Comparison of ENCODE assay signal across 8 mouse cellular contexts in genomic region chr1:135313284-135314031, GRCm38 (mm10). TPM values are rescaled to one million over a fixed set of nuclear protein-coding genes. Genes with fewer than 3 reads are reported as not detected.
DNase-seq lines count a peak whose midpoint lies in the region; ATAC-seq lines count a peak whose summit lies in the region.

TSS of gene Timm17a (minus strand) at chr1:135313778.

- H3K27ac ChIP-seq in hindbrain, embryonic 15.5 days (replicated peaks), result peak within 1 kb of the TSS; percentile 86

- peaks cover 13% of the 10 kb centered on the region for H3K36me3 ChIP-seq in hindbrain, embryonic 15.5 days

- DNase-seq in T-cell, adult 2 months (ENCODE audit: low spot score), result peak; percentile 95
- DNase-seq in cerebellum, postnatal 36 days, result peak; percentile 92 to 93
- peak; percentile 94 to 95 for DNase-seq in frontal cortex, postnatal 36 days (ENCODE audit: low spot score in 2 of 2)
- DNase-seq in left cerebral cortex, adult 11 months (ENCODE audit: low spot score), result peak; percentile 89
- DNase-seq in lung, postnatal 4 days, result peak; percentile 94 to 95
- DNase-seq in retina, postnatal 7 days (ENCODE audit: low read depth, low spot score), result peak; percentile 86
- peak; percentile 79 for DNase-seq in urinary bladder, adult 2 months (ENCODE audit: low spot score)

- no peaks in the 10 kb centered on the region for H3K9me3 ChIP-seq in hindbrain, embryonic 15.5 days

- peak within 1 kb of the TSS; percentile 92 for H3K9ac ChIP-seq in hindbrain, embryonic 15.5 days

- peak within 1 kb of the TSS; percentile 80 for H3K4me2 ChIP-seq in hindbrain, embryonic 15.5 days

- under 1% methylated on average over 50 of the region's 51 CpGs for WGBS in hindbrain, embryonic 15.5 days

- no peaks in the 10 kb centered on the region for H3K27me3 ChIP-seq in hindbrain, embryonic 15.5 days

- ATAC-seq in hindbrain, embryonic 15.5 days (ENCODE audit: low FRiP score, low read depth), result peak; percentile 100

- H3K4me1 ChIP-seq in hindbrain, embryonic 15.5 days (replicated peaks), result peaks cover 25% of the 10 kb centered on the region

- H3K4me3 ChIP-seq in hindbrain, embryonic 15.5 days, result peak within 1 kb of the TSS; percentile 82

RNA-seq across cellular contexts. Expression of gene Timm17a, which starts in this region (rescaled TPM):
- polyA plus RNA-seq in hindbrain, embryonic 15.5 days (2015; fragmentation: Nextera tagmentation; extraction: Ambion mirVana), result 159 and 171 TPM in 2 replicates
- 80.8 and 92.8 TPM in 2 replicates for polyA plus RNA-seq in urinary bladder, adult 2 months (2012; rRNA removed)

Comparison
In these comparisons a context has a peak if more than half of its experiments do, and no peak if none do; other contexts are left out.
1. Peak in every context shown above with its lines: DNase-seq, ATAC-seq, H3K4me3 ChIP-seq and H3K27ac ChIP-seq.